Mouse (Mus musculus): ENCODE measurements around the gene 2610318N02Rik. TPM values are rescaled to one million over a fixed set of nuclear protein-coding genes. Genes with fewer than 3 reads are reported as not detected.
A peak's percentile ranks its signal among the peaks of the same experiment; 100 is the strongest.
"Not testable (repeated sequence)": the region's sequence is repeated elsewhere in the genome, so short reads cannot be mapped to it uniquely, and the experiment has no call there.

The 2610318N02Rik gene
- polyA plus RNA-seq (2015; fragmentation: Nextera tagmentation; extraction: Ambion mirVana) = 13.1 and 16.2 TPM in 2 replicates

- Histone ChIP-seq H3K9me3 (replicated peaks) (no peaks in the 10 kb centered on the region), H3K4me3 (replicated peaks) (peak within 1 kb of the TSS; percentile 42), H3K27ac (replicated peaks) (no peak within 1 kb of the TSS), H3K4me1 (peaks cover 21% of the 10 kb centered on the region), H3K9ac (replicated peaks) (peak within 1 kb of the TSS; percentile 18), H3K36me3 (no peaks in the 10 kb centered on the region), H3K27me3 (replicated peaks) (no peaks in the 10 kb centered on the region), H3K4me2 (peak within 1 kb of the TSS; percentile 81)
- ATAC-seq (ENCODE audit: low FRiP score) = peak; percentile 90
- 0% methylated on average over 25 of the region's 25 CpGs for WGBS
Observed at GRCm38 (mm10) chr16:17124871-17125520, at the start of gene 2610318N02Rik. 2610318N02Rik (minus strand) TSS chr16:17125167.

- no peaks in the 10 kb centered on the region for H3K27me3 ChIP-seq (replicated peaks)
- no peak overlapping the region for H3K4me3 ChIP-seq (replicated peaks)
- no peak overlapping the region for H3K4me2 ChIP-seq
- no peak overlapping the region for H3K27ac ChIP-seq (replicated peaks)
- no peaks in the 10 kb centered on the region for H3K4me1 ChIP-seq
- H3K9ac ChIP-seq (replicated peaks) = no peak overlapping the region
- 96% methylated on average over 5 of the region's 5 CpGs for WGBS
- no peaks in the 10 kb centered on the region for H3K9me3 ChIP-seq (replicated peaks)
- no peak for ATAC-seq (ENCODE audit: low FRiP score)
- peaks cover 28% of the 10 kb centered on the region for H3K36me3 ChIP-seq
Observed at GRCm38 (mm10) chr16:17168049-17168448, 43.1 kb upstream of the 2610318N02Rik start.

DNA sequence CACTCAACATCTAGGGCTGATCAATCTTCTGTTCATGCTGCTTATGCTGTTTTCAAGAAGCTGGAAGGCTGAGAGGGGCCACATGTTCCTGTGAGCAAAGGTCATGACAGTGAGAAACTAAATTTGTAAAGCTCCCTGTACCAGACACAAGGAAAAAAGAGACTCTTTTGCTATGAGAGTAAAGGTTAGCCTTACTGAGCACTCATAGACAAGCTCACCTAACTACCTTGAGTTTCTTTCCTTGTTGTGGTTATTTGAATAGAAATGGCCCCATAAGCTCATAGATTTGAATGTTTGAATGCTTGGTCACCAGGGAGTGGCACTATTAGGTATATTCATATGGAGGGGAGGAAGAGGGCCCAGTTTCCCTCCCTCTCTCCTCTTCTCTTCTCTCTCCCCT is 42.2 kb upstream of the 2610318N02Rik start:
- Histone ChIP-seq H3K4me3 (replicated peaks) (no peak overlapping the region), H3K4me1 (no peaks in the 10 kb centered on the region), H3K27ac (replicated peaks) (no peak overlapping the region), H3K4me2 (no peak overlapping the region), H3K27me3 (replicated peaks) (no peaks in the 10 kb centered on the region), H3K36me3 (peaks cover 22% of the 10 kb centered on the region), H3K9ac (replicated peaks) (no peak overlapping the region), H3K9me3 (replicated peaks) (no peaks in the 10 kb centered on the region)
- no peak for ATAC-seq (ENCODE audit: low FRiP score)

- not testable (repeated sequence) for H3K27ac ChIP-seq (replicated peaks); H3K4me2 ChIP-seq; H3K4me1 ChIP-seq; H3K9me3 ChIP-seq (replicated peaks); ATAC-seq (ENCODE audit: low FRiP score); H3K4me3 ChIP-seq (replicated peaks); H3K9ac ChIP-seq (replicated peaks); H3K27me3 ChIP-seq (replicated peaks)
- WGBS = 89% methylated on average over 1 of the region's 1 CpGs
- peaks cover 18% of the 10 kb centered on the region for H3K36me3 ChIP-seq
Observed at GRCm38 (mm10) chr16:17165478-17165877, 40.5 kb upstream of the 2610318N02Rik start.

- Histone ChIP-seq H3K27me3 (replicated peaks) (no peaks in the 10 kb centered on the region), H3K9me3 (replicated peaks) (no peaks in the 10 kb centered on the region), H3K27ac (replicated peaks) (no peak overlapping the region), H3K9ac (replicated peaks) (no peak overlapping the region), H3K4me3 (replicated peaks) (no peak overlapping the region), H3K36me3 (peaks cover 57% of the 10 kb centered on the region), H3K4me1 (no peaks in the 10 kb centered on the region), H3K4me2 (no peak overlapping the region)
- WGBS = 89% methylated on average over 2 of the region's 2 CpGs
- no peak for ATAC-seq (ENCODE audit: low FRiP score)
Observed at GRCm38 (mm10) chr16:17154346-17154745, 29.4 kb upstream of the 2610318N02Rik start.

- no peaks in the 10 kb centered on the region for H3K27me3 ChIP-seq (replicated peaks)
- 95% methylated on average over 4 of the region's 4 CpGs for WGBS
Observed at GRCm38 (mm10) chr16:17151874-17152273, 26.9 kb upstream of the 2610318N02Rik start.

GRCm38 (mm10) chr16:17150520-17151258 is 25.7 kb upstream of the 2610318N02Rik start:
- Histone ChIP-seq H3K36me3 (peaks cover 28% of the 10 kb centered on the region; the same call in 1 of the 2 replicates), H3K4me1 (peaks cover 17% of the 10 kb centered on the region), H3K27me3 (replicated peaks) (no peaks in the 10 kb centered on the region), H3K9ac (replicated peaks) (no peak overlapping the region), H3K27ac (replicated peaks) (no peak overlapping the region), H3K9me3 (replicated peaks) (no peaks in the 10 kb centered on the region), H3K4me2 (no peak overlapping the region), H3K4me3 (replicated peaks) (no peak overlapping the region)
- no peak for ATAC-seq (ENCODE audit: low FRiP score)
- WGBS = 88% methylated on average over 7 of the region's 7 CpGs

More at GRCm38 (mm10) chr16:17151874-17152273, 26.9 kb upstream of the 2610318N02Rik start:
- H3K4me1 ChIP-seq = peaks cover 17% of the 10 kb centered on the region
- no peak overlapping the region for H3K9ac ChIP-seq (replicated peaks)
- peaks cover 36% of the 10 kb centered on the region; the same call in 1 of the 2 replicates for H3K36me3 ChIP-seq
- ATAC-seq (ENCODE audit: low FRiP score) = no peak
- H3K4me2 ChIP-seq = no peak overlapping the region
- no peak overlapping the region for H3K4me3 ChIP-seq (replicated peaks)
- H3K9me3 ChIP-seq (replicated peaks) = no peaks in the 10 kb centered on the region
- no peak overlapping the region for H3K27ac ChIP-seq (replicated peaks)

DNA sequence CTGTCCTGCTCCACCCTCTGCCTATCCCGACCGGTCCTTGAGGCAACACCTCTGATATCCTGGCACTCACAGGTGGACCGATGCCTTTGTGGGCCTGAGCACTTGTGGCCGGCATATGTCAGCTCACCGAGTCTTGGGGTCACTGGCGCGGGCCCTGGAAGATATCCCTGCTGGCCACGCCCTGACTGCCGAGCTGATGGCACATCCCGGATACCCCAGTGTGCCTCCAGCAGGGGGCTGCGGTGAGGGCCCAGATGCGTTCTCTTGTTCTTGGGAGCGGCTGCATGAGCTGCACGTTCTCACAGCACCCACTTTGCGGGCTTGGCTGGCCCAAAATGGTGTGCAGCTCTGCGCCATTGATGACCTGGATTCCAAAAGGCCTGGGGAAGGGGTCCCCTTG is 23.1 kb upstream of the 2610318N02Rik start:
- H3K27me3 ChIP-seq (replicated peaks) = no peaks in the 10 kb centered on the region
- peaks cover 17% of the 10 kb centered on the region for H3K4me1 ChIP-seq
- 5% methylated on average over 16 of the region's 16 CpGs for WGBS

DNA sequence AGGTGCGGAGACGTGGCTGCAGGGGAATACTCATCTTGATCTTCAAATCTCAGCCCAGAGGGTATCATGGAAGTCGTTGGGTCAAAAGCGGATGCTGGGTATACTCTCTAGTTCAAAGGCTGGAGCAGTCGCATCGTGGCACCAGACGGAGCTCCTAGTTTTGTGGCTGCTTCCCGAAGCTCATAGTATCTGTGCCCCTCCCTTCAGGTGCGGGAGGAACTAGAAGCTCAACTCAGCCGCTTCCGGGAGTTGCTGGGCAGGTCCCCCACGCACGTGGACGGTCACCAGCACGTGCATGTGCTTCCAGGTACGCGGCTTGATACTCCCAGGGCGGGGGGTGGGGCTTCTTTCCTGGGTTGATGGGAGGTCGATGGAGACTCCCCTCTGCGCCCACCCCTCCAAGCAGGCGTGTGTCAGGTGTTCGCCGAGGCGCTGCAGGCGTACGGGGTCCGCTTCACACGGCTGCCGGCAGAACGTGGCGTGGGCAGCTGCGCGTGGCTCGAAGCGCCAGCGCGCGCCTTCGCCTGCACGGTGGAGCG is 22.5 kb upstream of the 2610318N02Rik start:
- under 1% methylated on average over 41 of the region's 41 CpGs for WGBS
- ATAC-seq (ENCODE audit: low FRiP score) = peak; percentile 68
- no peaks in the 10 kb centered on the region for H3K27me3 ChIP-seq (replicated peaks)
- H3K9me3 ChIP-seq (replicated peaks) = no peaks in the 10 kb centered on the region
- H3K27ac ChIP-seq (replicated peaks) = peak overlapping the region; percentile 64
- 0 out of 2 replicates have a peak, but pooled peaks cover 8% of the 10 kb centered on the region for H3K36me3 ChIP-seq
- H3K4me2 ChIP-seq = peak overlapping the region; percentile 93
- peaks cover 17% of the 10 kb centered on the region for H3K4me1 ChIP-seq
- peak overlapping the region; percentile 62 for H3K9ac ChIP-seq (replicated peaks)
- H3K4me3 ChIP-seq (replicated peaks) = peak overlapping the region; percentile 55

More for the DNA sequence above, 23.1 kb upstream of the 2610318N02Rik start:
- Histone ChIP-seq H3K36me3 (0 out of 2 replicates have a peak, but pooled peaks cover 8% of the 10 kb centered on the region), H3K9ac (replicated peaks) (peak overlapping the region; percentile 62; the same call in 1 of the 2 replicates), H3K9me3 (replicated peaks) (no peaks in the 10 kb centered on the region), H3K27ac (replicated peaks) (0 out of 2 replicates have a peak overlapping the region, but pooled peaks have one; percentile 37), H3K4me2 (peak overlapping the region; percentile 93), H3K4me3 (replicated peaks) (peak overlapping the region; percentile 55)
- peak; percentile 3; the same call in 1 of the 2 replicates for ATAC-seq (ENCODE audit: low FRiP score)

GRCm38 (mm10) chr16:17146772-17147235 is 21.8 kb upstream of the 2610318N02Rik start, which contains the start of gene Ccdc116:
Ccdc116 (minus strand) TSS chr16:17147229.
- ATAC-seq (ENCODE audit: low FRiP score) = peak; percentile 90
- no peaks in the 10 kb centered on the region for H3K9me3 ChIP-seq (replicated peaks)
- peak within 1 kb of the TSS; percentile 62 for H3K9ac ChIP-seq (replicated peaks)
- H3K27me3 ChIP-seq (replicated peaks) = no peaks in the 10 kb centered on the region
- under 1% methylated on average over 34 of the region's 34 CpGs for WGBS
- H3K27ac ChIP-seq (replicated peaks) = peak within 1 kb of the TSS; percentile 64
- peak within 1 kb of the TSS; percentile 93 for H3K4me2 ChIP-seq
- H3K4me1 ChIP-seq = peaks cover 17% of the 10 kb centered on the region
- 0 out of 2 replicates have a peak, but pooled peaks cover 5% of the 10 kb centered on the region for H3K36me3 ChIP-seq
- H3K4me3 ChIP-seq (replicated peaks) = peak within 1 kb of the TSS; percentile 55

DNA sequence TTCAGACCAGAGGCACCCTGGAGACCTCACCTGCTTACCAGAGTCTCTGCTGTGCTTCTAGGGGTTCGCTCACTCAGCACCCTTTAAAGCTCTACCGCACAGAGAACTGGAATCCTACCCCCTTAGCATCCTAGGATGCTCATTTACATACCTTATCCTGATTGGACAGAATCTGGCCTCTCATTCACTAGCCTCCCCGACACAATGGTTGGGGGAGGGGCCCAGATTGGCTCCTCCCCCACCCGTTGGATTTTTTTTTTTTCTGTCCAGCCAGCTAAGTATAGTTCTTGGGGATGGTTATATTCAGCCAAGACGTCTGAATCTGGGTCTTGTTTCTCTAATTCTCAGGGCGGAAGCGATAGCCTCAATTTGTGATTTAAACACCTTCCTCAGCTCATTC is 19.4 kb upstream of the 2610318N02Rik start, which contains the start of gene Ydjc:
Ydjc (plus strand) TSS at position 283 of the 400 bp plus-strand sequence.
- no peaks in the 10 kb centered on the region for H3K36me3 ChIP-seq
- no peak within 1 kb of the TSS for H3K27ac ChIP-seq (replicated peaks)
- no peak for ATAC-seq (ENCODE audit: low FRiP score)
- no peak within 1 kb of the TSS for H3K4me3 ChIP-seq (replicated peaks)
- 24% methylated on average over 7 of the region's 7 CpGs for WGBS
- H3K4me2 ChIP-seq = no peak within 1 kb of the TSS
- no peaks in the 10 kb centered on the region for H3K9me3 ChIP-seq (replicated peaks)
- peaks cover 17% of the 10 kb centered on the region for H3K4me1 ChIP-seq
- H3K27me3 ChIP-seq (replicated peaks) = no peaks in the 10 kb centered on the region
- no peak within 1 kb of the TSS for H3K9ac ChIP-seq (replicated peaks)
